17 mouse cellular contexts compared by ENCODE assay signal in genomic region chr6:121380576-121380975, GRCm38 (mm10). TPM values are rescaled to one million over a fixed set of nuclear protein-coding genes. Genes with fewer than 3 reads are reported as not detected.
"Had no signal": no experiment of that assay in that cellular context is flagged by ENCODE, and none has a peak within 500 bp of the region (broad histone marks: within the 10 kb centered on the region; RNA-seq: fewer than 3 reads in every experiment).

No protein-coding gene starts in this region.

- H3K4me2 ChIP-seq: lung, embryonic 15.5 days; midbrain, embryonic 13.5 days; midbrain, embryonic 15.5 days; neural tube, embryonic 12.5 days; stomach, embryonic 15.5 days had no signal

- H3K9ac ChIP-seq: lung, embryonic 15.5 days; midbrain, embryonic 13.5 days; midbrain, embryonic 15.5 days; neural tube, embryonic 12.5 days; stomach, embryonic 15.5 days had no signal

- DNase-seq: lung, adult 18-20 months; lung, postnatal 14 days; lung, postnatal 36 days; right cerebral cortex, postnatal 14 days; thymus, adult 2 months; thymus, postnatal 25 days; thymus, postnatal 4 days had no signal

- H3K27ac ChIP-seq: lung, embryonic 15.5 days; macrophage; midbrain, embryonic 13.5 days; midbrain, embryonic 15.5 days; neural tube, embryonic 12.5 days; stomach, embryonic 15.5 days; stomach, postnatal 0 days had no signal

- H3K27me3 ChIP-seq: lung, embryonic 15.5 days; midbrain, embryonic 13.5 days; midbrain, embryonic 15.5 days; neural tube, embryonic 12.5 days; stomach, embryonic 15.5 days had no signal

- ATAC-seq: lung, postnatal 0 days; midbrain, embryonic 13.5 days; midbrain, embryonic 15.5 days had no signal

- H3K36me3 ChIP-seq: lung, embryonic 15.5 days; midbrain, embryonic 13.5 days; midbrain, embryonic 15.5 days; neural tube, embryonic 12.5 days; stomach, embryonic 15.5 days had no signal

- H3K9me3 ChIP-seq: lung, embryonic 15.5 days; megakaryocyte, embryonic 14.5 days; midbrain, embryonic 13.5 days; midbrain, embryonic 15.5 days; neural tube, embryonic 12.5 days; stomach, embryonic 15.5 days had no signal

- H3K4me1 ChIP-seq: megakaryocyte, embryonic 14.5 days; midbrain, embryonic 15.5 days; stomach, embryonic 15.5 days had no signal

- H3K4me3 ChIP-seq: lung, embryonic 15.5 days; megakaryocyte, embryonic 14.5 days; midbrain, embryonic 13.5 days; midbrain, embryonic 15.5 days; neural tube, embryonic 12.5 days; stomach, embryonic 15.5 days had no signal

RNA-seq across cellular contexts. Expression of gene Slc6a12, which starts 37.7 kb away (rescaled TPM):
- polyA plus RNA-seq: lung, embryonic 15.5 days; lung, postnatal 0 days; macrophage; neural tube, embryonic 14.5 days had no signal
